Mouse (Mus musculus) stomach, embryonic 16.5 days (tissue): Measurements from ENCODE around the gene Gm44502. TPM values are rescaled to one million over a fixed set of nuclear protein-coding genes. Genes with fewer than 3 reads are reported as not detected.

Experiments
- ATAC-seq: fragments of 200-750 bp; cut with Nextera tagmentation; 2 replicates; pipeline ENCODE4 v1.8.0; 2017; ENCODE audit warnings: moderate number of reproducible peaks, moderate TSS enrichment; ENCODE audit not compliant: insufficient read depth, low FRiP score
- H3K27ac ChIP-seq: fragments of 300-500 bp; sonication (generic); 2 replicates; pipeline ENCODE4 v1.5.1; 2014; ENCODE audit warnings: low read length
- H3K27me3 ChIP-seq: fragments of 300-500 bp; sonication (generic); 2 replicates; pipeline ENCODE4 v1.6.1; 2014; ENCODE audit warnings: low read length, control low read depth, mixed read lengths; ENCODE audit not compliant: control insufficient read depth, insufficient read depth
- H3K36me3 ChIP-seq: fragments of 300-500 bp; sonication (generic); 2 replicates; pipeline ENCODE4 v1.6.1; 2014; ENCODE audit warnings: low read length; ENCODE audit not compliant: control insufficient read depth, insufficient read depth
- H3K4me1 ChIP-seq: fragments of 300-500 bp; sonication (generic); 2 replicates; pipeline ENCODE4 v1.6.1; 2014; ENCODE audit warnings: low read length, control low read depth, mixed read lengths; ENCODE audit not compliant: control insufficient read depth, insufficient read depth
- H3K4me2 ChIP-seq: fragments of 300-500 bp; sonication (generic); 2 replicates; pipeline ENCODE4 v1.6.1; 2014; ENCODE audit warnings: low read depth, low read length, mixed read lengths
- H3K4me3 ChIP-seq: fragments of 300-500 bp; sonication (generic); replicated peaks from 2 replicates; pipeline ENCODE4 v1.5.1; 2014; ENCODE audit warnings: mild to moderate bottlenecking, low read length
- H3K9ac ChIP-seq: fragments of 300-500 bp; sonication (generic); 2 replicates; pipeline ENCODE4 v1.6.1; 2014; ENCODE audit warnings: low read length
- H3K9me3 ChIP-seq: fragments of 300-500 bp; sonication (generic); replicated peaks from 2 replicates; pipeline ENCODE4 v1.6.1; 2016; ENCODE audit warnings: low read length, control low read depth; ENCODE audit not compliant: control insufficient read depth
- WGBS: fragments of 180-500 bp; shearing (Covaris S2); extraction: QIAGEN DNeasy Blood & Tissue Kit; methylation state at CpG from one replicate; pipeline ENCODE4 v1.1.7; 2014; 5-methylcytosine and 5-hydroxymethylcytosine counted together
- polyA plus RNA-seq: library from polyadenylated mRNA; unstranded; fragments of >200 nt; fragmentation: Nextera tagmentation; extraction: Ambion mirVana; gene quantifications from 2 replicates; pipeline ENCODE4 v1.2.1, GENCODE M21; 2015

Gm44502 gene
- polyA plus RNA-seq, 1 experiment from 2014 or later, result not detected

DNA sequence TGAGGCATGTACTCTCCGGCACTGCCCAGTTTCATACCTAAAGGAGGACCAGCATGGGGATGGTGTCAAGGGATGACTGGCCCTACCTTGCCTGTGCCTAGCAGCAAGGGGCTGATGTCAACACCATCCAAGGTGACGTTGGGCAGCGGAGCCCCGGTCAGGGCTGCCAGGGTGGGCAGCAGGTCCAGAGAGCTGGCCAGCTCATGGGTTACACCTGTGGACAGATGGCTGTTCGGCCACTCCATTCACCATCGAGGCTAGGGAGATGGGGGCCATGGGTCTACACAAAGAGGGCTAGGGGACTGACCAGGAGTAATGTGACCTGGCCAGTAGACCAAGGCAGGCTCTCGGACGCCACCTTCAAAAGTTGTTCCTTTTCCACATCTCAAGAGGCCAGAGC, 44.4 kb upstream of the Gm44502 start:
- H3K4me3 ChIP-seq, result no peak overlapping the region
- no peak overlapping the region for H3K9ac ChIP-seq
- H3K9me3 ChIP-seq, result no peaks in the 10 kb centered on the region
- 97% methylated on average over 8 of the region's 8 CpGs for WGBS
- ATAC-seq, result no peak
- H3K27ac ChIP-seq, result no peak overlapping the region
- H3K27me3 ChIP-seq, result no peaks in the 10 kb centered on the region
- peaks cover 17% of the 10 kb centered on the region for H3K4me1 ChIP-seq
- H3K36me3 ChIP-seq, result no peaks in the 10 kb centered on the region
- H3K4me2 ChIP-seq, result no peak overlapping the region

DNA sequence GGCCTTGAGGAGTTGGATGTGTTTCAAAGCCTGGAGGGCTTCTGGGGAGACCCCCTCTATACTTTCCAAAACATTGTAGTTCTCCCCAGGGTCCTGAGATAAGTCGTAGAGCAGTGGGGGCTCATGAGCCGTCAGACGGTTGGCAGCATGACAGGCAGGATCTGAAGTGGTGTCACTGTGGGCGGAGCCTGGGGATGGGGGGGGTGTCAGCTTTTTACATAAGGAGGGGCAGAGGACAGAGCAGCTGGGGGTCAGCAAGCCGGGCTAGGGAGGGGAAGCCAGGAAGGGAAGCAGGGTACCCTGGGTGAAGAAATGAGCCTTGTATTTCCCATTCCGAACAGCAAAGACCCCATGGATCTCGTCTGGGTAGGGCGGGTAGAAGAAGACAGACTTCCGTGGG, 43.9 kb upstream of the Gm44502 start:
- Histone ChIP-seq H3K4me3 (no peak overlapping the region), H3K9me3 (no peaks in the 10 kb centered on the region), H3K4me2 (no peak overlapping the region), H3K36me3 (no peaks in the 10 kb centered on the region), H3K4me1 (peaks cover 17% of the 10 kb centered on the region), H3K27me3 (no peaks in the 10 kb centered on the region), H3K9ac (no peak overlapping the region), H3K27ac (no peak overlapping the region)
- ATAC-seq, result no peak
- WGBS, result 82% methylated on average over 9 of the region's 9 CpGs

DNA sequence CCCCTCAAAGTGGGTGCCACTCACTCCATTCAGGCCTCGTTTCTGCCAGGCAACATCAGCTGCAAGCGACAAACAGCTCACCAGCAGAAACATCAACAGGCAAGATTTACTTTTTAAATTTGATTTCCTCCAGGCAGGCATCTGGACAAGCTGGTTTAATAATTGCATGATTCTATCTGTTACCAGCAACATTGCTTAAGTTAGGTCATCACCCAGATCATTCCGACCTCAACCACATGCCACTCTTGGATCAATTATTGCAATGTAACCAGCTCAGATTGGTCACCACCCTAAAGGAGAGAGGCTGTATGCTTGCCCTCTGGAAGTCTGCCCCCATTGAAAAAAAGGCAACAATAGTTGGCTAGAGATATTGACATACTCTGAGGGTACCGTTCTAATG, 42.0 kb upstream of the Gm44502 start:
- Histone ChIP-seq H3K9ac (no peak overlapping the region), H3K27ac (no peak overlapping the region), H3K4me3 (no peak overlapping the region), H3K36me3 (no peaks in the 10 kb centered on the region), H3K4me1 (peaks cover 9% of the 10 kb centered on the region), H3K9me3 (no peaks in the 10 kb centered on the region), H3K4me2 (no peak overlapping the region), H3K27me3 (no peaks in the 10 kb centered on the region)
- no peak for ATAC-seq
- 88% methylated on average over 4 of the region's 4 CpGs for WGBS

GRCm38 (mm10) chr15:89468577-89468976, 39.1 kb upstream of the Gm44502 start:
- H3K36me3 ChIP-seq, result no peaks in the 10 kb centered on the region
- no peak overlapping the region for H3K4me2 ChIP-seq
- H3K9me3 ChIP-seq, result no peaks in the 10 kb centered on the region
- H3K27me3 ChIP-seq, result no peaks in the 10 kb centered on the region
- H3K4me1 ChIP-seq, result no peaks in the 10 kb centered on the region
- no peak overlapping the region for H3K27ac ChIP-seq
- WGBS, result 28% methylated on average over 2 of the region's 2 CpGs
- H3K4me3 ChIP-seq, result no peak overlapping the region
- no peak for ATAC-seq
- H3K9ac ChIP-seq, result no peak overlapping the region

GRCm38 (mm10) chr15:89465052-89465451, 35.6 kb upstream of the Gm44502 start:
- no peak overlapping the region for H3K4me3 ChIP-seq
- H3K27me3 ChIP-seq, result no peaks in the 10 kb centered on the region
- 6% methylated on average over 1 of the region's 1 CpGs for WGBS
- H3K36me3 ChIP-seq, result no peaks in the 10 kb centered on the region
- no peak for ATAC-seq
- H3K9me3 ChIP-seq, result no peaks in the 10 kb centered on the region
- no peaks in the 10 kb centered on the region for H3K4me1 ChIP-seq
- H3K27ac ChIP-seq, result no peak overlapping the region
- no peak overlapping the region for H3K9ac ChIP-seq
- H3K4me2 ChIP-seq, result no peak overlapping the region

GRCm38 (mm10) chr15:89463334-89464235, 34.1 kb upstream of the Gm44502 start:
- 45% methylated on average over 5 of the region's 5 CpGs for WGBS
- no peak overlapping the region for H3K4me2 ChIP-seq
- H3K27ac ChIP-seq, result no peak overlapping the region
- no peak overlapping the region for H3K9ac ChIP-seq
- H3K9me3 ChIP-seq, result no peaks in the 10 kb centered on the region
- ATAC-seq, result no peak
- no peak overlapping the region for H3K4me3 ChIP-seq
- H3K27me3 ChIP-seq, result no peaks in the 10 kb centered on the region
- no peaks in the 10 kb centered on the region for H3K4me1 ChIP-seq
- H3K36me3 ChIP-seq, result no peaks in the 10 kb centered on the region

- WGBS, result 70% methylated on average over 7 of the region's 7 CpGs
- Histone ChIP-seq H3K36me3 (no peaks in the 10 kb centered on the region), H3K9ac (no peak overlapping the region), H3K27me3 (no peaks in the 10 kb centered on the region; the same call in 1 of the 2 replicates), H3K4me2 (no peak overlapping the region), H3K4me3 (no peak overlapping the region), H3K4me1 (no peaks in the 10 kb centered on the region), H3K27ac (no peak overlapping the region), H3K9me3 (no peaks in the 10 kb centered on the region)
- no peak for ATAC-seq
These were observed 32.7 kb upstream of the Gm44502 start for GRCm38 (mm10) chr15:89462176-89462575.

GRCm38 (mm10) chr15:89461321-89461720, 31.8 kb upstream of the Gm44502 start:
- Histone ChIP-seq H3K36me3 (no peaks in the 10 kb centered on the region), H3K4me3 (no peak overlapping the region), H3K9me3 (no peaks in the 10 kb centered on the region), H3K4me1 (no peaks in the 10 kb centered on the region), H3K4me2 (no peak overlapping the region), H3K9ac (no peak overlapping the region), H3K27me3 (no peaks in the 10 kb centered on the region; the same call in 1 of the 2 replicates), H3K27ac (no peak overlapping the region)
- ATAC-seq, result no peak
- 78% methylated on average over 15 of the region's 15 CpGs for WGBS

GRCm38 (mm10) chr15:89460298-89460697, 30.8 kb upstream of the Gm44502 start:
- Histone ChIP-seq H3K4me1 (no peaks in the 10 kb centered on the region), H3K4me3 (no peak overlapping the region), H3K4me2 (no peak overlapping the region), H3K27me3 (no peaks in the 10 kb centered on the region; the same call in 1 of the 2 replicates), H3K9me3 (no peaks in the 10 kb centered on the region), H3K27ac (no peak overlapping the region), H3K36me3 (no peaks in the 10 kb centered on the region), H3K9ac (no peak overlapping the region)
- ATAC-seq, result no peak
- WGBS, result 60% methylated on average over 10 of the region's 10 CpGs
